Mouse (Mus musculus) lung, postnatal 4 days (tissue): Measurements from ENCODE around the gene Plxnc1.
A peak's percentile ranks its signal among the peaks of the same experiment; 100 is the strongest.

ENCODE experiments used
- DNase-seq, 2 experiments: peaks; one replicate each; pipeline ENCODE4 v3.0.0; 2021

Plxnc1 gene

DNA sequence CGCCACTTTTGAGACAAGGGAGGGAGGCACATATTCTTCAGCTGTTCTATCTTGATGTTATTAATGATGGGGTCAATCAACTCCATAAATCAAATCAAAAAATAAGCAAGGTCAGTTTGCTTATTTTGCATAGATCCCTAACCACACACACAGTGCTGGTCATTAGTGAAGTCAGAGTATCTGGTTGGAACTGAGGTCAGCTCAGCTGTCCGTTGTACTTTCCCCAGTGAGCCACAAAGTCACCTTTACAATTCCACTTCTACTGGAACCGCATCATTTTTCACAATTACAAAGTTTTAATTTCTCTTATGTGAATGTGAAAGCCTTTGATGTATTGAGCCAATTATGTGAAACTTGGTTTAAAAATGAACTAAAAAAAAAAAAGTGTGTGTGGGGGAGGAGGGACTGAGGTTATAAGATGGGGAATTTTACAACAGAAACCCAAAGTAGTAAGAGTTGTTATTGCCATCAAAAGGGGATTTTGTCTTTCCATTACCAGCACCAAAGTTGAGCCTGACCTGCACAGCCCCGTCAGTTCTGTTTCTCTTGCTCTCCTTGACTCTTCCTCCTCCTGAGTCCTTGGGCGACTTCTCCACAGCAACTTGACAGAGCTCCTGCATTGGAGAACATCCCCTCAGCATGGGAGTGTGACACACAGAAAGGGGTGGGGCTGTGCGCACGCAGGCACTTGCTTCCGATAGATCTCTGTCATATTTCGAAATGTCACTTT is 80.3 kb downstream of the Plxnc1 start:
- DNase-seq: no peak

- DNase-seq: no peak
Measured at GRCm38 (mm10) chr10:94863251-94863650, 81.4 kb downstream of the Plxnc1 start.

GRCm38 (mm10) chr10:94860870-94861269 is 83.8 kb downstream of the Plxnc1 start:
- DNase-seq: no peak

GRCm38 (mm10) chr10:94858277-94859033 is 86.2 kb downstream of the Plxnc1 start:
- DNase-seq: no peak

DNA sequence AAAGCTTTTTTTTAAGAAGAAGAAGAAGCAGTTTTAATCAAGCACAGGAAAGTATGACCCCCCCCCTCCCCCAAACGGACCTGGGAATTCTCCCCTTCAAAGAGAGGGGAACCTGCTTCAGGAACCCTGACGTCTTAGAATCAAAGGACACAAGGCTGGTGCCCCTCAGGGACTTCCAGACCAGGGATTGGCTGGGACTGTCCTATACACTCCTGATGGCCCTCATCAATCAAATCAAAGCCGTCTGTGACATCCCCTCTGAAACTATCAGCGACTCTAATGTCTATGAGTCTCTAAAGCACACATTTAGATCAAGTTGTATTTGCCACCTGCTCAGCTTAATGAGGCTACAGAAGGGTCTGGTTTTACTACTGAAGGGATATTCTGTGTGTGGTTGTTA is 94.1 kb downstream of the Plxnc1 start:
- DNase-seq: no peak

DNA sequence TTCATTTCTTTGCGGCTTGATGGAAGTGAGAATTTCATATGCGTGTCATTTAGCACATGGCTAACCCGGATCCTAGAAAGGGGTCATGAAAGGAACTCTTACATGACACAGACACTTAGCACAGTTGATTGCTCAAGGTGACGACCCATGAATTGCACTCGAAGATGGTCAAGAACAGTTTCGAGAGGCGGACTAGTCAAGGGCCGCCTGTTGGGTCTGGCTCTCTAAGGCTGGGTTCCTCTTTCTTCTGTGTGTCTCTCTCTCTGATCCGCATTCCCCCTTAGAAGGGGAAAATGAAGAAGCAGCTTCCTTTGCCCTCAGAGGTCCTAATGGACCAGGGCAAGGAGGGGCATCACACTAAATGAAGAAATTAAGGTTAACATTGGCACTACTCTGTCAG is 94.7 kb downstream of the Plxnc1 start:
- DNase-seq: no peak

GRCm38 (mm10) chr10:94849360-94849759 is 95.3 kb downstream of the Plxnc1 start:
- DNase-seq: no peak

GRCm38 (mm10) chr10:94848344-94848743 is 96.3 kb downstream of the Plxnc1 start:
- no peak for DNase-seq

GRCm38 (mm10) chr10:94846501-94847105 is 98.0 kb downstream of the Plxnc1 start:
- DNase-seq: peak in 1 of 2 experiments; percentile 43

GRCm38 (mm10) chr10:94844692-94845091 is 99.9 kb downstream of the Plxnc1 start:
- no peak for DNase-seq

- DNase-seq: no peak
Measured at GRCm38 (mm10) chr10:94835874-94836273, 108.8 kb downstream of the Plxnc1 start.

- peak; percentile 95 to 96 for DNase-seq
Measured at GRCm38 (mm10) chr10:94829407-94829806, 115.2 kb downstream of the Plxnc1 start.

- DNase-seq: peak in 1 of 2 experiments; percentile 36
Measured at GRCm38 (mm10) chr10:94828734-94829230, 115.9 kb downstream of the Plxnc1 start.

DNA sequence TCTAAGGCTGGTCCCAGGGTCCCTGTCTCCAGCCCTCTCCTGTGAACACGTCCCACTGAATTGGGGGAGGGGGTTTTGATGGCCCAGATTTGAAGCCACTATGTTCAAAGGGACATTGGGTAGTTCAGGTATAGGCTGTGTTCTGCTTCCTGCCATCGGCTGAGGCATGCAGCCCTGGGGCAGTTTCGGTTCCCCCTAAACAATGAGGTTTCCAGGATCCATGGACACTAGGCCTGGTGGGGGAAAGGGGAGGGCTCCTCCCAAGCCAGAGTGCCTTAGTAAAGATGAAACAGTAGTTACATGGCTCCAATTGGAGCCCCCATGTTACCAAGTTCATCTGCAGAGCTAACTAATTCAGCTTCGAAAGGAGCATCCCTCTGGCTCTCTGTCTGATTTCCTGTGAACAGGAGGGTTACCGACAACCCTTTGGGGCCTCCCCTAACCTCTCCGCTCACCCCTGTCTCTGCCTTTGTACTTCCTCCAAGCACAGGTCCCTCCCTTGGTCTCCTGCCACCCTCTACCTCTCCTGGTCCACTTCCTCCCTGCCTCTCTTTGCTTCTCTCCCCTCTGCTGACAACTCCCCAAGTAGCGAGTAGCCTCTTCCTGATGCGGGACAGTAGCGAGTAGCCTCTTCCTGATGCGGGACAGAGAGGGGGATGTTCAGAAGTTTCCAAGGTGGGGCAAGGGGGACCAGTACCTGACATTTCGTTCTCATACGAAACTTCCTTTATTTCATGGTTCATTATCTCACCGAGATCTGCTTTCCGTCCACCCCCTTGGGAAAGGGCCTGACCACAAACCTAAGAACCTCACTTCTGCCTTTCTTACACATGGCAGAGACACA is 116.5 kb downstream of the Plxnc1 start:
- peak in 1 of 2 experiments; percentile 51 for DNase-seq

DNA sequence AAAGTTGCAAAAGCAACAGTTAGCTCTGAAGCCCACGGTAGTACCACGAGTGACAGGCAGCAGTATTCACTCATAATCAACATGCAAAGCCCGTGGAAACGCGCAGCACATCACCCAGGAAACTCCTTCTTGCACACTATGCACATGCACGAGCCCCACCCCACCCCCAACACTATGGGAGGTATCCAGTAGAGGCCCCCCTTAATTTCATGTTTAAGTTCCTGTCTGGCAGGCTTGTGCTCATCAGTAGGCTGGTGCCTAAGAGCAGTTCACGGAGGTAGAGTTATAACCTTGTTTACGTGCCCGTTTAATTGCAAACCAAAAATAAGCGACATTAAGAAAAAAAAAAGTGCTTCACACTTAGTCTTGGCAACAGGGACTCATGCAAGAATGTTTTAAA is 117.3 kb downstream of the Plxnc1 start:
- no peak for DNase-seq

- DNase-seq: peak; percentile 47 to 74
Measured at GRCm38 (mm10) chr10:94826436-94826835, 118.2 kb downstream of the Plxnc1 start.

DNA sequence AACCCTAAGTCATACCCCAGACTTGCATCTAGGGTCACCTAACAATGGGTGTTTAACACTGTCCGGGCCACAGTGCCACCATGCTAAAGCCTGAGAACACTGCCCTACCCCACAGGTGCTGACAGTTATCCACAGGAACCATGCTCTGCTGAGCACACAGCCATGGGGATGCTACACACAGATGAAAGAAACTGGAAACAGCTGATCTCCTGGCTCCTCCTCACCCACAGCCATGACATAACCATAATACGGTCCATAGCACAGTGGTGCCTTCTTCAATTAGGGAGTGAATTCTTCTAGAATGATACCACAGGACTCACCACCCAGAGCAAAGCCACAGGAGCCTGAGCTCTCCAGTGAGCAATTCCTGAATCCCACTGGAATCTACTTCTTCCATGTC is 118.7 kb downstream of the Plxnc1 start:
- no peak for DNase-seq

DNA sequence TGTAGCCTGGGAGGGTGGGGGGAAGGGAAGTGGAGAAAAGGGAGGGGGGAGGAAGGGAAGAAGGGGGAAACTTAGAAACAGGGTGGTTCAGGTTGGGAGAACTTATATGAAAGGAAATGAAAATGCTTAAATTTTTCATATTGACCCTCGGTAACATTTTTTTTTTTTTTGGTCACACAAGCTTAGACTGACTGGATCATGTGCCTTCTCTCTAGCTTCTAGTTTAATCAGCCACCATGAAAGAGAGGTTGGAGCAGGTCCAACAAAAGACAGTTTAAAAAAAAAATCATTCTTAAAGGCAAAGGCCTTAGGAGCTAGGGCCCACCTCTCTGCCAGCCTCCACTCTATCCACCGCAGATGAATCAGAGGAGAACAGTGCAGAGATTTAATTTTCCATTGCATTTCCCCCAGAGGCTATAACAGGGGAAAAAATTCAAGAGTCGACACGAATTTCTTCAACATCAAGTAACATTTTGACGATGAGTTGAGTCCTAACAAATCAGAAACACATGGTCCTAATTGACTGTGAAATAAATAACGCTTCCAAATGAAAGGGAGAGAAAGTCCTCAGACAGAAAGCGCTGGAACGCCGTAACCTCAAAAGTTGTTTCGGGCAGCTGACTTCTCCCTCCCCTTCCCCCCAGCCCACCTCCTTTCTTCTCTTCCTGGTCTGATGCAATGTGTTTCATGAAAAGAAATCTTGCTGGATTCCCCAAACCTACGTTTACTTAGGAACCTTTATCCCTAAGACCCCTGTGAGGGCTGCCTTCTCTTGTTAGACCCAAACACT is 120.5 kb downstream of the Plxnc1 start:
- peak; percentile 57 to 74 for DNase-seq

- DNase-seq: peak in 1 of 2 experiments; percentile 58
Measured at GRCm38 (mm10) chr10:94818781-94819665, 125.6 kb downstream of the Plxnc1 start.

GRCm38 (mm10) chr10:94818127-94818526 is 126.5 kb downstream of the Plxnc1 start:
- DNase-seq: no peak
